In genomic region chrX:77533922-77534321, GRCm38 (mm10) we compare ENCODE assay signal across 13 mouse cellular contexts. TPM values are rescaled to one million over a fixed set of nuclear protein-coding genes. Genes with fewer than 3 reads are reported as not detected.
DNase-seq lines count a peak whose midpoint lies in the region; ATAC-seq and TF ChIP-seq lines count a peak whose summit lies in the region.
"Had no signal": no experiment of that assay in that cellular context is flagged by ENCODE, and none has a peak within 500 bp of the region (broad histone marks: within the 10 kb centered on the region; RNA-seq: fewer than 3 reads in every experiment).

No protein-coding gene starts in this region.

- WGBS in kidney, adult 2 months = 8% methylated on average over 2 of the region's 2 CpGs
- whole genome bisulfite sequencing in kidney, embryonic 15.5 days = 64% methylated on average over 2 of the region's 2 CpGs
- WGBS in forebrain, embryonic 13.5 days = 77% methylated on average over 2 of the region's 2 CpGs
- 84% methylated on average over 2 of the region's 2 CpGs for WGBS in hindbrain, embryonic 13.5 days

- H3K4me1 ChIP-seq in kidney, adult 2 months (ENCODE audit: control insufficient read depth, insufficient read depth, low read length) = no peaks in the 10 kb centered on the region; the same call in 1 of the 2 replicates
- H3K4me1 ChIP-seq in kidney, embryonic 15.5 days = no peaks in the 10 kb centered on the region
- no peaks in the 10 kb centered on the region for H3K4me1 ChIP-seq in forebrain, embryonic 13.5 days
- no peaks in the 10 kb centered on the region for H3K4me1 ChIP-seq in hindbrain, embryonic 13.5 days (replicated peaks)
- H3K4me1 ChIP-seq: embryonic facial prominence, embryonic 10.5 days; neural tube, embryonic 12.5 days had no signal

- peaks cover 90% of the 10 kb centered on the region for H3K79me2 ChIP-seq in C2C12 (ENCODE audit: control insufficient read depth, insufficient read depth)

- no peak for ATAC-seq in kidney, embryonic 15.5 days (replicated peaks; ENCODE audit: low FRiP score)
- ATAC-seq in common myeloid progenitor, adult 5-6 weeks (replicated peaks; ENCODE audit: low read depth, poor library complexity, severe bottlenecking) = peak; percentile 83
- ATAC-seq in forebrain, embryonic 13.5 days = no peak
- ATAC-seq in hindbrain, embryonic 13.5 days (ENCODE audit: low FRiP score) = no peak

- no peak for TF ChIP-seq CTCF in kidney, adult 2 months (conservative IDR thresholded peaks at IDR 0.05; ENCODE audit: insufficient read depth, insufficient read length, low read depth, low read length)
- TF ChIP-seq CTCF in C2C12 (IDR thresholded peaks at IDR 0.05; ENCODE audit: control insufficient read depth, insufficient read depth, insufficient read length) = no peak

- H3K79me3 ChIP-seq in C2C12 (ENCODE audit: low read depth) = peaks cover 65% of the 10 kb centered on the region

- intact Hi-C loops in heart, postnatal 36 days (cut with DNase I) = no loop called here

- DNase-seq in kidney, adult 2 months = peak; percentile 74
- DNase-seq in heart, postnatal 36 days = peak; percentile 40 to 51
- DNase-seq: left cerebral cortex, postnatal 4 days; right cerebral cortex, postnatal 25 days had no signal

- H3K4me2 ChIP-seq in kidney, embryonic 15.5 days = no peak overlapping the region
- no peak overlapping the region for H3K4me2 ChIP-seq in forebrain, embryonic 13.5 days
- no peak overlapping the region for H3K4me2 ChIP-seq in hindbrain, embryonic 13.5 days
- H3K4me2 ChIP-seq: neural tube, embryonic 12.5 days had no signal

- no peak overlapping the region for H3ac ChIP-seq in C2C12 (ENCODE audit: control insufficient read depth, insufficient read length, low read depth)

- H3K27me3 ChIP-seq in kidney, adult 2 months (replicated peaks; ENCODE audit: control insufficient read depth, insufficient read depth, low read length) = no peaks in the 10 kb centered on the region
- H3K27me3 ChIP-seq in kidney, embryonic 15.5 days = no peaks in the 10 kb centered on the region
- no peaks in the 10 kb centered on the region for H3K27me3 ChIP-seq in C2C12 (ENCODE audit: control insufficient read depth, insufficient read depth, insufficient read length)
- no peaks in the 10 kb centered on the region for H3K27me3 ChIP-seq in forebrain, embryonic 13.5 days
- H3K27me3 ChIP-seq in hindbrain, embryonic 13.5 days = no peaks in the 10 kb centered on the region
- H3K27me3 ChIP-seq: neural tube, embryonic 12.5 days had no signal

- no peak overlapping the region for H3K4me3 ChIP-seq in kidney, adult 2 months (ENCODE audit: insufficient read depth, low read depth, low read length)
- no peak overlapping the region for H3K4me3 ChIP-seq in kidney, embryonic 15.5 days (replicated peaks)
- no peak overlapping the region for H3K4me3 ChIP-seq in C2C12 (ENCODE audit: insufficient read depth, poor library complexity, severe bottlenecking)
- no peak overlapping the region for H3K4me3 ChIP-seq in forebrain, embryonic 13.5 days
- H3K4me3 ChIP-seq in hindbrain, embryonic 13.5 days = no peak overlapping the region
- H3K4me3 ChIP-seq: embryonic facial prominence, embryonic 10.5 days; neural tube, embryonic 12.5 days had no signal

- no peak overlapping the region for H3K27ac ChIP-seq in kidney, adult 2 months (ENCODE audit: insufficient read depth, low read depth, low read length)
- no peak overlapping the region for H3K27ac ChIP-seq in kidney, embryonic 15.5 days
- no peak overlapping the region for H3K27ac ChIP-seq in forebrain, embryonic 13.5 days
- no peak overlapping the region for H3K27ac ChIP-seq in hindbrain, embryonic 13.5 days
- H3K27ac ChIP-seq: embryonic facial prominence, embryonic 10.5 days; kidney, postnatal 0 days; neural tube, embryonic 12.5 days had no signal

- no peak overlapping the region for H3K9ac ChIP-seq in kidney, embryonic 15.5 days
- no peak overlapping the region for H3K9ac ChIP-seq in forebrain, embryonic 13.5 days
- H3K9ac ChIP-seq in hindbrain, embryonic 13.5 days = no peak overlapping the region
- H3K9ac ChIP-seq: neural tube, embryonic 12.5 days had no signal

- no peak for TF ChIP-seq POLR2A in kidney, adult 2 months (IDR thresholded peaks at IDR 0.05; ENCODE audit: low read depth, low read length)

- no peaks in the 10 kb centered on the region for H3K36me3 ChIP-seq in kidney, adult 2 months (ENCODE audit: control insufficient read depth, insufficient read depth, low read length)
- no peaks in the 10 kb centered on the region for H3K36me3 ChIP-seq in kidney, embryonic 15.5 days
- no peaks in the 10 kb centered on the region for H3K36me3 ChIP-seq in C2C12 (ENCODE audit: control insufficient read depth, insufficient read depth)
- no peaks in the 10 kb centered on the region for H3K36me3 ChIP-seq in forebrain, embryonic 13.5 days (ENCODE audit: poor library complexity, severe bottlenecking)
- H3K36me3 ChIP-seq in hindbrain, embryonic 13.5 days = no peaks in the 10 kb centered on the region
- H3K36me3 ChIP-seq: neural tube, embryonic 12.5 days had no signal

- H3K9me3 ChIP-seq in kidney, embryonic 15.5 days (replicated peaks) = no peaks in the 10 kb centered on the region
- no peaks in the 10 kb centered on the region for H3K9me3 ChIP-seq in forebrain, embryonic 13.5 days (replicated peaks)
- H3K9me3 ChIP-seq in hindbrain, embryonic 13.5 days = no peaks in the 10 kb centered on the region
- H3K9me3 ChIP-seq: embryonic facial prominence, embryonic 10.5 days; G1E; neural tube, embryonic 12.5 days had no signal

TF ChIP-seq in C2C12, 6 proteins besides CTCF, POLR2A, EP300 and RAD21:
- TF ChIP-seq CEBPB (IDR thresholded peaks at IDR 0.05; ENCODE audit: low read depth) (peak; percentile 39), MYOD1 (IDR thresholded peaks at IDR 0.05; ENCODE audit: control insufficient read depth, insufficient read length, low read depth) (no peak)

RNA-seq across cellular contexts. Expression of gene Tbl1x, which starts 23.1 kb away (rescaled TPM):
- polyA plus RNA-seq in kidney, adult 2 months (2012; rRNA removed) = 15.2 and 17.1 TPM in 2 replicates
- 73.8 and 76.1 TPM in 2 replicates for polyA plus RNA-seq in kidney, embryonic 15.5 days (2015; fragmentation: Nextera tagmentation; extraction: Ambion mirVana)
- 33.9 TPM for polyA plus RNA-seq in C2C12 (2012; fragmentation: generic; extraction: Trizol)
- total RNA-seq in common myeloid progenitor, adult 5-6 weeks (2017) = 41.4 and 55.8 TPM in 2 replicates
- total RNA-seq in heart, postnatal 36 days (2021) = 10 to 100 TPM; 27.9 to 32.0 TPM
- polyA plus RNA-seq in forebrain, embryonic 13.5 days (2015; fragmentation: Nextera tagmentation; extraction: Ambion mirVana) = 55.6 and 62.1 TPM in 2 replicates
- polyA plus RNA-seq in hindbrain, embryonic 13.5 days (2015; fragmentation: Nextera tagmentation; extraction: Ambion mirVana) = 44.0 and 46.0 TPM in 2 replicates
